Mouse (Mus musculus): ENCODE data around the gene Hoxb13.

GRCm38 (mm10) chr11:96227676-96228075, 33.6 kb downstream of the Hoxb13 start:
- no peak for TF ChIP-seq CTCF (IDR thresholded peaks at IDR 0.05; ENCODE audit: low read depth)
- no peak for TF ChIP-seq EP300 (IDR thresholded peaks at IDR 0.05; ENCODE audit: low read depth)
